Mouse (Mus musculus): ENCODE data around the gene Wfdc5.

Gene Wfdc5

DNA sequence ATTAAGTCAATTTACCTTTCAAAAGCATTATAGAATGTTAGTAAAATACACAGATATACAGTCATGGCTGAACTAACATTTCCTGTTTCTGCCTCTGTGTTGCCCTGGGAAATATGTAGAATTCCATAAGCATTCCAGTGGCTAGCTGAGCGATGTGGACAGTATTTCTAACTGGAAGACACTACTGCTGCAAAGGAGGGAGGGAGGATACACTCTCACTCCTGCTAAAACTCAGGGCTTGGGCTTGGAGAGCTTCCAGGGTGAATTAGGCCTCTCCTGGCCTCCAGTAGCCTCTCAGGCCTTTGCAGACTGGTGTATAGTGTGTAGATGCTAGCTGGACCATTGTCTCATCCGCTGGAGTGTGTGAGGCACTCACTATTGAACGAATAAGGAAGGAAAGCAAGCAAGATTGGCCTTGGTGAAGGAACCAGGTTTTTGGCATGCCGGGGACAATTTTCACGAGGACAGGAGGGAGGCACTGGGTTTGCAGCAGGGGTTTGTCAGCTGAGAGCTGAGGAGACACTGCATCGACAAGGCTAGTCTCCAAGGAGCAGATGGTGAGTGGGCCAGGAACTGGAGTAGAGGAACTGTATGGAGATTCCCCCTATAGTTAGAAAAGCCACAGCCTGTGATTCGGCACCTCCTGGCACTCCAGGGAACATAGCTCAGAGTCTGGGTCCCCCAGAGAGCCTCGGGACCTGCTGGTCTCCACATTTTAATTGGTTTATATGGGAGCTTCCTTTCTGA, 7.7 kb downstream of the Wfdc5 start:
- DNase-seq: no peak

DNA sequence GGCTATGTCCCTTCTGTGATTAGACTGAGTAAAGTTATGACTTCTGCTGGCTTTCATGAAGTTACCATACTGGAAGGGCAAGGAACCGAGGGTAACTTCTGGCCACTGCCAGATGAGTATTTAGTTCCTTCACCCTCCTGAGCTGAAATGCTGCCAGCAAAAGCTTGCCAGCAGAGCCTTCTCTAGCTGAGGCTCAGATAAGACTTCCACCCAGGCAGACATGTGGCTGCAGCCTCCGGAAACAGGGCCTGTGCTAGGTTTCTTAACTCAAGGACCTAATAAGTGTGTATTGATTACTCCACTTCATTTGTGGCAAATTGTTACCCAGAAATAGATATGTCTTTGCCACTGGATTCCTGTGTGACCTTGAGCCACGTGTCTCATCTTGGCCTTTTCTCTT, 9.1 kb downstream of the Wfdc5 start:
- no peak for DNase-seq

DNA sequence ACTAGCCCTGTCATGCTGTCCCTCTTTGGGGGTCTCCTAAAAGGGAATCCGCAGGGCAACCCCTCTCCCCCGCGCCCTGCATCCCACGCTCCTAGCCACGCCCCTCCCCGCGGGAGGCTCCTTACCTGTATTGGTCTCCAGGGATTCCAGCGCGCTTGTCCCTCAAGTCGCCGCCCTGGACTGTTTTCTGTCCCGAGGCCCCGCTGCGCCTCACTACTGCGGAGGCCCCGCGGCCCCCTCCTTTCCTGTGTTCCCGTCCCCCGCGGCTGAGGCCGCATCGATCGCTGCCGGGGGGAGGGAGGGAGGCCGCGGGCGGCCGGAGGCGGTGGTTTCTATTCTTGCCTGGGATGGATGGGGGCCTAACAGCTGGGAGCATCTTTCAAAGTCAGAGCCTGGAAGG, 11.6 kb downstream of the Wfdc5 start, which contains the start of gene Kcns1:
Gene Kcns1 (minus strand): TSS at position 212 of the 400 bp plus-strand sequence.
- no peak for DNase-seq

DNA sequence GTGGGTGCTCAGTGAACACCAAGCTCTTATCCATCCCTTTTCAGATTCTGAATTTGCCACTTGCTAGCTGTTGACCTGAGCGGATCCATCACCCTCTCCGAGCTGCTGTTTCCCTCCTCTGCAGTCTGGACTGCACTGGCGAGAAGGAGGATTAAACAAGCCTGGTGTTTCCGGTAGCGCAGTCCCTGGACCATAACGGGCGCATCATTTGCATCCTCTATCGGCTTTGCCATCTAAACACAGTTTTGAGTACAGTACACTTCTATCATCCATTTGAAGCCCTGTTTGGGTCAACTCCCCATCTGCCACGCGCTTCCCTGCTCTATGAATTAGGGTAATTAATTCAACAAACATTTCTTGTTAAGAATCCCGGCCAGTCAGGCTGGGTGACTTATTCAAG, 12.2 kb downstream of the Wfdc5 start:
- DNase-seq: no peak

DNA sequence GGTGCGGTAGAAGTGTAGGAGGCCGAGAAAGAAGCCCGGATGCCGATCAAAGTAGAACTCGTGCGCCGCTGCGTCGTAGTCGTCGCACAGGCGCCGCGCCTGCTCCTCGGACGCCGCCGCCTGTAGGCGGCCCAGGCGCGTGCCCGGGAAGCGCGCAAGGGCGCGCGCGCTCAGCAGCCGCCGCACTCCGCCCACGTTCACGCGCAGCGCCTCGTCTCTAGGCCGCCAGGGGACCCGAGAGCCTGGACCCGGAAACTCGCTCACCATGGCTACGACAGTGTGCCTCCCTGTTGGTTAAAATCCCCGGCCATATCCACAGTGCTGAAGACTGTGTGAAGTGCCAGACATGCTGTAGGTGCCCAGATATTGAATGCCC, 14.0 kb downstream of the Wfdc5 start:
- no peak for DNase-seq

DNA sequence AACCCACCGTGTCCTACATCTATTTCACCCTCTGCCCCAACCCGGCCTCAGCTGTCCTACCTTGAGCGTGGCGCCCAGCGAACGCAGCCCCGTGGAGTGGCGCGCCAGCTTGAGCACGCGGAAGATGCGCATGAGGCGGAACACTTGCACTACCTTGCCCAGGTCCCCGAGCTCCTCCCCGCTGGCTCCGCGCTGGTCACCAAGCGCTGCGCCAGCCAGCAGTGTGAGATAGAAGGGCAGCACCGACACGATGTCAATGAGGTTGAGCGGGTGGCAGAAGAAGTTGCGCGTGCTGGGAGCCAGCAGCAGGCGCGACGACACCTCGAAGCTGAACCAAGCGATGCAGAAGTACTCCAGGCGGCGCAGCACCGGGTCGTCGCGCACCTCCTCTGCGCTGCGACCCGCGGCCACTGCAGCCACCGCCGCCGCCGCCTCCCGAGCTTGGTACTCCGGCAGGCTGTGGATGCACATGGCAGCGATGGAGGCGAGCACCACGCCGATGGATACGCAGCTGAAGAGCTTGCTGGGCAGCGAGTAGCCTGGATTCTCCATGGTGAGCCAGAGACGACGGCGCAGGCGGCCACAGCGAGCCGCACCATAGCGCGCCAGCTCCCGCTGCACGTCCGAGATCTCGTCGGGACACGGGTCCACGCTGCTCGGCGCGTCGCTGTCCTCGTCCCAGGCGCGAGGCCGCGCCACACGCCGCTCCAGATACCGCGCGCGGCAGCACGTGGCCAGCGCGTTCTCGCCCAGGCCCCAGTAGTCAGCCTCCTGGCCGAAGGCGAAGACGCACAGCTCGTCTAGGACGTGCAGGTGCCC, 14.6 kb downstream of the Wfdc5 start:
- DNase-seq: no peak

DNA sequence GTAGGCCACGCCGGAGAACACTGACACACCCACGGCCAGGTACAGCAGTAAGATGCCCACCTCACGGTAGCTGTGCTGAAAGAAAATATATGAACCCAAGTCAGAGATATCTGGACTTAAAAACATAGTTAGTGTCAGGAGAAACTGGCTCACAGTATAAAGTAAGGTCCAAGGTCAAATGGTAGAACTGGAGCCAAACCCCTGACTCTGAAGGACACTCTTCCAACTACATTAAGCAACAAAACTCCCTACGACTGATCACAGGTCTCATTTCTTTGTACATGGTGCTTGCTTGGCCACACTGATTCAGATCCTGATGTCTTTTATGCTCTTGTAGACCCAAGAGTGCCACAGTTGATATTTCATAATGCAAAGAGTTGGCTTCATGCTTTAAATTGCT, 17.6 kb downstream of the Wfdc5 start:
- no peak for DNase-seq

DNA sequence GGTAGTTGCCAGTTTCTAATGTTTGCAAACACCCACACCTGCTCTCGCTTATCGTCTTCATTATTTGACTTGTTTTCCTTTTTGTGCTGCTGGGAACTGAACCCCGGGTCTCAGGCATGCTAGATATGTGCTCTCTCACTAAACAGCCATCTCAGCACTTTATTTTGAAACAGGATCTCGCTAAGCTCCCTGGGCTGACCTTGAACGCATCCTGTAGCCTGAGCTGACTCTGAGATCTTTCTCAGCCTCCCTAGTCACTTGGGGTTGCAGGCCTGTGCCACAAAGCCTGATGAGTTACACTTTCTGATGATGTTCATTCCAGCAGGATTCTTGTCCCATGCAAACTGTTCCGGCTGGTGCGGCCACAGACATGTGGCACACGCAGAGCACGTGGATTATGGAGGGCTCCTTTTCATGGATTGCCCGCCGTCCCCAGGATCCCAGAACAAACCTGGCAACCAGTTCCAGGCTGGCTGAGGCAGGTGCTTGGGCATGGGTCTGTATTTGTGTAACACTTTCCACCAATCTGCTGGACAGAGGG, 21.0 kb downstream of the Wfdc5 start:
- DNase-seq: no peak

DNA sequence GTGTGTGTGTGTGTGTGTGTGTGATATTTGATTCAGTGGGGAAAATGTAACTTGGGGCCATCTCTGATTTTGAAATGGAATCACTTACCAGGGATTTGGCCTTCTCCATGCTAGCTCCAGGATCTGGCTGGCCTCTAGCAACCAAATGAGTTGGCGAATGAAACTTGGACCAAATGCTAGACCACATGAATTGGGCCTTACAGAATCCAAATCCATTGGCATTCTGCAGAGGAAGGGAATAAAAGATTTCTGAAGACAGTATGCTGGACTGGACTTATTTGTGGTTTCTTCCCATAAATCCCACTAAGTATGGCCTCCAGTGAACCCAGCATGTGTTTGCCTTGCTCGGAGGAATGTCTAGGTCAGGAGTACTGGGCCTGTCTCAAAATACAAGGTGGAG, 23.7 kb downstream of the Wfdc5 start:
- no peak for DNase-seq

DNA sequence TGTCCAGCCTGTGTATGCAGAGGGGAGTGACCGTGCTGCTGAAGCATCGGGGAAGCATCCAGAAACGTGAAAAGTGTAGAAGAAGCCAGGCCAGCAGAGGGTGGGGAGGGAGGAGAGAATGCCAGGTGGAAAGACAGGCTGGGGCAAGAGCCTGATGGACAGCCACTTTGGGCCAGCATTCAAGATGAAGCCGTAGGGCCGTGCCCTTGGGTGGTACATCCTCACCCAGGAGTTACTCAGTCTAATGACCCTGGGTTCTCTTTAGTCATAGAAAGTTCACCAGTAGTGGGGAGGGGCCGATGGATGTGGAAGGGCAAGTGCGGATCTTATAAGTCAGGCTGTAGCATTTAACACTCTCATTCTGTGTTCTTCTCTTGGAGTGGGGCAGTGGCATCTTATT, 26.4 kb downstream of the Wfdc5 start:
- no peak for DNase-seq

DNA sequence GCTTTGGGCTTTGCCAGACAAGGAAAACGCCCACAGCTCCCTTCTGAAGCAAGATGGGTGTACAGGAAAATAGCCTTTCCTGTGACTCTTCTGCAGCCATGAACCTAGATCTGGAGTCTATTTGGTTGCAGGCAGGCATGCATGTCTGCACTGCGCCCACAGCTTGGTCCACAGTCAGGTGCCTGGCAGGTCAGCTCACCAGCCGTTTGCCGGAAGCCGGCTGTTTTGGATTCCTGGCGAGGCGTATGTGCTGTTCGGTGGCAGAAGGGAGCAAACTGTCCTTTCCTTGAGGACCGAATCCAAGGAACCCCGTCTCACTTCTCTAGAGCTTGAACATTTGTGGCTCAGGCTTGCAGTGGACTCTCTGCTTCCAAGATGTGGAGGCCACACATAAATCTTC, 28.5 kb downstream of the Wfdc5 start:
- no peak for DNase-seq

DNA sequence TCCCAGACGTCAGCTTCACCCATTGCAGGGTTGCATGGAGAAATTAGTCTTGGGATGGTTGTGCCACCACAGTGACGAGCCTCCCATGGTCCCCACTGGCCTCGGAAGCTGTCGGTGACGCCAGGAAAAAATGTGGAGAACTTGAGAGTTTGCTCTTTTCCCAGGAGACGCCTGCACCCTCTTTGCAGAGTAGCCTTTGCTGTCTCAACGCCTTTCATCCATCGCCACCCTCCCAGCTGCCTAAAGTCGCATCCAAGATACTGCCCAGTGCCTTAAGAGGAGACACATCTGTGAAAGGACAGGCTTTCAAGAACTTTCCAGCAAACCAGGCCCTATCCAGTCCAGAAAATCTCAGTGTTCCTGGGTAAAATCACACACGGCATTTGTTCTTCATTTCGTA, 30.2 kb downstream of the Wfdc5 start:
- no peak for DNase-seq

DNA sequence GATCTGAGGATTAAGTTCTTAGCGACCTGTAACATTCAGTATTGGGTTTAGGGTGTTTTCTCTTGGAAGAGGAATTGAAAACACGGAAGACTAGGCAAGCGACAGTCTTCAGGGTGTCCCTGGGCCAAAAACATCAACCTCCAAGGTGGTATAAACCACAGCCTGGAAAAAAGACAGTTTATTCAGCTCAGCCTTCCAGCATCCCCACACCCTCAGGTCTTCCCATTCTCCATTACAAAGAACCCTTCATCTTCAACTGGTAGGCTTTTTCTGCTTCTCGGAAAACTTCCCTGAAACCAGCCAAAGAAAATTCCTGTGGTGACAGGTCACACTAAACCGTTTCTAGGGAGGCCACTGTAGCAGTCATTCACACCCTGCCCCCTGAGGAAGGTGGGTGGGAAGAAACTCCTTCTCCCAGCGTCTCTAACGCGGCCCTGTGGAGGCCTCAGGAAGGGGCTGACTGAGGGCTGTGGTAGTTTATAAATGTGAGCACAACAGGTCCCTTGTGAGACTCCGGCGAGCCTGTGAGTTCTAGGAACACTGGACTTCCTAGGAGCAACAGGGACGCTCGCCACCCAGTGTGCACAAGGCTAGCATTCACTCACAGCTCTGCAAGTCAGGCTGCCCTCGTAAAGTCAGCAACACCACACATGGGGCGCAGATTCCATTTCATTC, 32.3 kb downstream of the Wfdc5 start:
- DNase-seq: no peak

DNA sequence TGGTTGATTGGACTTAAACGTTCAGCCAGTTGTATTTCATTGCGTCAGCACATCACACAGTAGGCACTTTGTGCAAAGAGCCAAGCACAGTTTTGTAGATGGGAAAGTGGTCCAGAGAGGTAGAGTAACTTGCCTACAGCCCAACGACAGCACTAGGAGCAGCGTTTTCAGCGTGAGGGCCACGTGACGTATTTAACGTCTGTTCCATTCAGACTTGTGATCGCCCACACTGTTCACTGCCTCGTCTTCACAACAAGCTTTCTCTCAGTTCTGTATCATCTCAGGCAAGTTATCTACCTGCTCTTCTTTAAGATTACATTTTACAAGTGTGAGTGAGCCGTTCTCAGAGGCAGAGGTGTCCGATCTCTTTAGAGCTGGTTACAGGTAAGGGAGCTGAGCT, 36.0 kb downstream of the Wfdc5 start:
- no peak for DNase-seq

DNA sequence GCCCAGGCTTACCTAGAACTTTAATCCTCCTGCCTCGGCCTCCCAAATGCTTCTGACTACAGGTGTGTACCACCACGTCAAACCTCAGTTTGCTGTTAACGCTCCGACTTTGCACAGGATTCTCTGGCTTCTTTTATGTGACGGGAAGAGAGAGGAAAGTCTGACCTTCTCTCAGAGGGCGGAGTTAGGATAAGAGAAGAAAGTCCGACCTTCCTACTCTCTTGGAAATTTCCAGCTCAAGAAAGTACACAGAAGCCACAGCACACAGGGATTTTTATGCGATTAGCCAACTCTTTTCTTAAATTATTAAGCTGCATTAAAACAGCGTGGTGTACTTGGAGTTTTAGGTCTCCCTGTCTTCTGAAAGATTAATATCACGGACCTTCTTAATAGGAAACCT, 38.0 kb downstream of the Wfdc5 start:
- no peak for DNase-seq

DNA sequence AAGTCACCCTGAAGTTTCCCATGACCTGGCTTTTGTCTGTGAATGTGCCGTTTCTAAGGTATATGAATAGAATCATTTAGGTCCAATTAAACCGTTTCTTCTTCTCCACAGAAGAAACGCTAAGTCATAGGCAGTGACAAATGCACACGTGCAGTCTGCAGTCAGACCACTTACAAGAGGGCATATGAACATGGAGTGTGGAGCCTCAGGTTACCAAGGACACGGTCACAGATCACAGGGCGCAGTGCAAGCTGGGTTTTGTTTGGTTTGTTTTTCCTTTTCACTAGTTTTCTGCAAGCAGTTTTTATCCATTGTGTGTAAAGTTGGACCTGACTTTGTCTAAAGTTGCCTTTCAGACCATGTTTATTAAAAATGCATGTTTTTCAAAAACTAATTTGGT, 38.5 kb downstream of the Wfdc5 start:
- DNase-seq: no peak

DNA sequence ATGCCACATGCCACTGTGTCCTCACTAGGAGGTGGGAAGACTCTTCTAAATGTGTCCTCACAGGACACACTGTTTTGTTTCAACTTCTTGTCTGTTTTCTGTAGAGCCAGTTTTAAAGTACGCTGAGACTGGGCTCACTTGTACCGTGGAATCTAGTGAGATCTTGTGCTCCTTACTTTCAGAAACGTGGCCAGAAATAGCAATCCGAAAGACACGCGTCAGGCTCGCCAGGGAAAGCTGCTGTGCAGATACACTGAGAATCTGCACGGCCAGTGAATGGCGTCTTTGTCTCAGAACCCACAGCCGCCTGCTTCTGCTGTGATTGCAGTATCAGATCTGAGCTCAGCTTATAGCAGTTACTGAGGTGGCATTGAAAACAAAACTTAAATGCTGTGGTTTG, 40.5 kb downstream of the Wfdc5 start:
- DNase-seq: no peak

DNA sequence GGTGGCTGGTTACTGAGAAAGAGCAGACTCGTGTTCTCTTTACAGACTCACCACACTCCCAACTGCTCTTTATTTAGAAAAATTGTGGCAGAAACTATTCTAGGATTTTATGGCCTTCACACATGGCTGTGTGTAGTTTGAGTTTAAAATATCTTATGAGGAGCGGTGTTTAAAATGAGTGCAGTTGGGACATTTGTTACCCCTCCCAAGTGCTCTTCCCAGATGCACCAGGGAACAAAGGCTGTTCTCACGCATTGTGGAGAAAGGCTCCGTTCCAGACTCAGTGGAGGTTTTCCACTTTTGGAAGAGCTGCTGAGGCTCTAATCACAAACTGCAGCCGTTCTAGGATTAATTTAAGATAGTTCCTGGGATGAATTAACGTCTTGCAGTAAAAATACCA, 44.8 kb downstream of the Wfdc5 start:
- no peak for DNase-seq

DNA sequence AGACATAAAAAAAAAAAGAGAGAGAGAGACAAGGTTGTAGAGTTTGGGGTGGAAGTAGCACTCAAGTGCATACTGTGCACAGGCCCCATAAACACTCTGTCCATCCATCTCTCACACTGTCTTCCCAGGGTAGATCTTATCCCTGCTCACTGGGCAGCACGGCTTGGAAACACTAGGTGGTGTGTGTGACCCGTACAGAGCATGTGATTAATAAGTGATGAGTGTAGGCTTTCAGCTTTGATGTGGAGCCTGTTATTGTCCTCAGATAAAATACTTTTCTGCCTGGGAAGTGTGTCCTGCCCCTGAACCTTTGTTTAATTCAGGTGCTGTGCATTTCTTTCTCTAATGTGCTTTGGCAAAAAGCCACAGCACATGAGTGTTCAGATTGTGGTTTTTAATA, 46.1 kb downstream of the Wfdc5 start:
- DNase-seq: no peak

DNA sequence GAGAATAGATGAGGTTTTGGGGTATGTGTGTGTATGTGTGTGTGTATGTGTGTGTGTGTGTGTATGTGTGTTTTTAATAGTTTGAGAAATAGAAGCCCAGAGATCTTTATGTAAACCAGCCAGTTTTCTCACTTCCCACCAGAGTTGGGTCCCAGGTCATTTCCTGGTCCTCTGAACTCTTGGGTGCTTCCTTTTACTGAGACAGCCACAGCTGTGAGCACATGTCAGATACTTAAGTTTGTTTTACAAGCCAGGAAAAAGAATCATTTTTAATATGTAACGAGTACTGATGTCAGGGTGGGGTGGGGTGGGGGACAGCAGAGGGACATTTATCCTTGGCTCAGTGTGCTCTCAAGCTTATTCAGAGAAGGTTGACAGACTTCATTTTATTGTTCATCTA, 47.2 kb downstream of the Wfdc5 start:
- DNase-seq: no peak

DNA sequence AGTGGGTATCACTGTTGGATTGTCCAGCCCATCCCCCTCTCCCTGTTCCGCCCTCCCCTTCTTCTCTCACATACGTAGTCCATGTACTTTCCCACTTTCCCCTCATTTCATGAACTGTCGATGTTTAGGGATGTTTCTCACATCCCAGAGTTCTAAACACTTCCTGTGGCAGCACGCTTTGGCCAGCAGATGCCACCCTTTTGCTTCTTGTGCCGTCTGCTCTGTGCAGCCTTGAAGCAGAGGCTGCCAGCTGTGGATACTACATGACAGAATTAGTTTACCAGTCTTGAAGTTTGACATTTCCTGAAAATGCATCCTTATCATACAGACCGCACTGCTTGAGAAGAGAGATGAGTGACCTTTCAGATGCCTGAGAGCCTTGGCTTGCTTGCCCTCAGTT, 48.0 kb downstream of the Wfdc5 start:
- no peak for DNase-seq

DNA sequence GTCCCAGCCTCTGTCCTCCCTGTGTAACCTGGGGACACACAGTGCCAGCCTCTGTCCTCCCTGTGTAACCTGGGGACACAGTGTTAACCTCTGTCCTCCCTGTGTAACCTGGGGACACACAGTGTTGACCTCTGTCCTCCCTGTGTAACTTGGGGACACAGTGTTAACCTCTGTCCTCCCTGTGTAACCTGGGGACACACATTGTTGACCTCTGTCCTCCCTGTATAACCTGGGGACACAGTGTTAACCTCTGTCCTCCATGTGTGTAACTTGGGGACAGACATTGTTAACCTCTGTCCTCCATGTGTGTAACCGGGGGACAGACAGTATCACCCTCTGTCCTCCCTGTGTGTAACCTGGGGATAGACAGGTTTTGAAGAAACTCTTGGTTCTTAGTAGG, 51.0 kb downstream of the Wfdc5 start:
- DNase-seq: no peak

DNA sequence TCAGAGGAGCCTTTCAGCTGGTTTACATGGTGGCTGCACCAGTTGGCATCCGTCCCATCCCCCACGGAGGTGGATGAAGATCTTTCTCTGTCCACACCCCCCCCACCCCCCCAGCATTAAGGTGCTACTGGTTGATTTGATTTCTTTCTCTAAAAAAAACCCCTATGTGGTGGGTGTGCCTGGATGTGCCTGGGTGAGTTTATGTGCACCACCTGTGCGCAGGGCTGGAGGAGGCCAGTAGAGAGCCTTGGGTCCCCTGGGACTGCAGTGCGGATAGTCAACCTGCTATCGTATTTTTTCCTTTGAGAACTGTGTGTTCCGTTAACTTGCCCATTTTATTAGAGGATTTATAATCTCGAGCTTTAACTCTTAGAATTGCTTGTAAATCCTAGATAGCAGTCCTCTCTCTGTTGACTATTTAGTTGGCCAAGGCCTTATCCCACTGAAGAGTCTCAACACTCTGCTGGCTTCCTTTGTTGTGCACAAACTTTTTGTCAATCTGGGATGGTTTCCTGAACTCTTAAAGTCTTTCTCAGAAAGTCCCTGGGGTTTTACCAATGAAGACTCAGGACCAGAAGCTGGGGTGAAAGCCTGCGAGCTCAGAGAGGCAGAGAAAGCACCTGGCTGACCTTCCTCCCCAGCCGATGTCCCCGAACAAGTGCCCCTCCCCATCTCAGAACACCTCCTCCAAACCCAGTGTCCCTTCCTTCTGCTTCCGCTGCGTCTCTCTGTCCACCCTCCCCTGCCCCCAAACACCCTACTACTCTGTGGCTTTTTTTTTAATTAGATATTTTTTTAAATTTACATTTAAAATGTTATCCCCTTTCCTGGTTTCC, 53.7 kb downstream of the Wfdc5 start:
- DNase-seq: peak; percentile 55 to 66
